Mouse (Mus musculus) gastrocnemius, postnatal 25 days (tissue): Measurements from ENCODE around the gene Snx32. TPM values are rescaled to one million over a fixed set of nuclear protein-coding genes. Genes with fewer than 3 reads are reported as not detected.

Source experiments
- DNase-seq: peaks from one replicate; pipeline ENCODE4 v3.0.0; 2022
- total RNA-seq, 2 experiments: library from RNA; stranded (reverse); gene quantifications; 1 replicate in 1 of 2; 2 replicates in 1 of 2; pipeline ENCODE4 v1.2.3; 2021

Snx32 gene
- total RNA-seq, 2 experiments from 2014 or later, result 6.9 to 7.5 TPM

DNA sequence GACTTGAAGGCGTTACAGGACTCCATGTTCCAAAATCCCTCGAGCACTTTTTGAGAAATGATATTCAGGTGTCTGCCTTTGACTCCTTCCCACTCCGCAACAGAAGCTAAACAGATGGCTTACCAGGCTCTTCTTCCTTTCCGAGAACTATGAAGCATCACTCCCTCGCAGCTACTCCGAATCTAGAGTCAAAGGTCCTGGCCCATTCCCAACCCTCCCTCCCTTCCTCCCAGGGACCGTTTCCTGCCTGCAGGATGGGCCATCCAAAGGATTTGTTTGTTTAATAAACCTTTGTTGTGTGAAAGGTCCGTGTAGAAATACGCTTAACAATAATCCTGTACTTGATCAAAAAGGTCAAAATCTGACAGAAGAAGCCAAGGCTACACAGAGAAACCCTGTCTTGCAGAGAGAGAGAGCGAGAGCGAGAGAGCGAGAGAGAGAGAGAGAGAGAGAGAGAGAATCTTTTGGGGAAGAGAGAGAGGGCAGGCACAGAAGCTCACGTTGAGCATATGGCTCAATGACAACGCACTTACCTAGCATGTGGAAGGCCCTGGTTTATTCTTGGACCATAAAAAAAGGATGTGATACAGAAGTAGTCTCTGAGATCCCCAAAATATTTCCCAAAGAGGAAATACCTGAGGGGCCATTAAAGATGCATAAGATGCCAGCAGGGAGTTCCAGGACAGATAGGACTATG, 52.4 kb downstream of the Snx32 start, which contains the start of gene Ccdc85b:
TSS of gene Ccdc85b (minus strand) at position 149 of the 697 bp plus-strand sequence.
- no peak for DNase-seq

DNA sequence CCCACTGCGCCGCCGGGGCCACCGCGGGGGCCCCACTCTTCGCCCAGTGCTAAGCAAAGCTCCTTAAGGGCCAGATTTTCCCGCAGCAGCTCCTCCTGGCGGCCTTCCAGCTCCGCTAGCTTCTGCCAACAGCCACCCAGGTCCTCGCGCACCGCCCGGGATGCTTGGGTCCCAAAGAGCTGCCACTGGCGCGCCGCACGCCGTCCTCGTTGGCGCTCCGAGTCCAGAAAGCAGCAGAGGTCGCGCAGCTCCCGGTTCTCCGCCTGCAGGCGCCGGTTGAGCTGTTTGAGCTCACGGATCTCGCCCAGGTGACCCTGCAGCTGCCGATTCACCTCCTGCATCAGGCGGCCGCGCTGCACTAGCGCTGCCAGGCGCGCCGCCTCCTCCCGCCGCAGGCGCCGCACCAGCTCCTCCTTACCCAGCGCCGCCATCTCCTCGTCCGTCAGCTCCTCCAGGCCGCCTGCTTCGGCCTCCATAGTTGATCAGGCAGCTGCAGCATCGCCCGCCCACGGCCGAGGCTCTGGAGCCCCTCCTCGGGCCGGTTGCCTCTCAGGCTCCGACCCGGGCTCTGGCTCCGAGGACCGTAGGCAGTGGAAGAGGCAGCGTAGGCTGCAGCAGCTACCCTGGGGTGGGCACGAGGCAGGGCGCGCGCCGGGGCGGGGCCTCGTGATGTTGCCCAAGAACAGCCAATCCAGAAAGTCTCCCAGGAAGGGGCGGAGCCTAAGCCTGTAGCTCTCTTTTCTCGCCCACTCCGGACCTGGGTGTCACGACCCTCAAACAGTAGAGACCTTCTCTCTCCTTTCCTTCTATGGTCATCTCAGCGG, 53.2 kb downstream of the Snx32 start:
- DNase-seq, result peak; percentile 96

DNA sequence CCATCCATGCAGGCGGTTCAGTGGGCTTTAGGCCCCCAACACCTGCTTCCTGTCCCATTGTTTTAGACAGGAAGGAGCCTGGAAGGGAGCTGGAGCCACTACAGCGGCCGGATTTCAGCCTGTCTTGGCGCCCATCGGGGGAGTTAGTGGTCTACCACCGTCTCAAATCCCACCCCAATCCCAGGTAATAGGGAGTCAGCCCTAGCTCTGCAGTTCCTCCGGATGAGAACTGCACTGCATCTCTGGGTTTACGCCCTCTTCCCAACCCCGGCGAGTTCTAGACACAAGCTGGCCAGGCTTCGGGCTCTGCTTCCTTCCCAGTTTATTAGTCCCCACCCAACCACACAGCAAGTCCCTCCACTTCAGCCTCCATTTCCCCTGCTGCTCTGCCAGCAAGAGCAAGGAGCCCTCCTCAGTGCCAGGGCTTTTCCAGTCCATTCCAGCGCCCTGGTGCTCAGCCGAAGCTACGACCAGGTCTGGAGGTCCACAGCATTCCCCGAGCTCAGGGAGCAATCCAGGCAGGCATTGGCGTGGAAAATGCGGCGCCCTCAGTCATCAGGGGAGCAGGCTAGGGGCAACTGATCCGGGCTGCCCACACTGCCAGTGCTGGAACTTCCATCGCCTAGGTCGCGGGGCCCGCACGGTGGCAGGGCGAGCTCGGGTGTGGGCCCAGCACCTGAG, 54.0 kb downstream of the Snx32 start:
- DNase-seq, result no peak

DNA sequence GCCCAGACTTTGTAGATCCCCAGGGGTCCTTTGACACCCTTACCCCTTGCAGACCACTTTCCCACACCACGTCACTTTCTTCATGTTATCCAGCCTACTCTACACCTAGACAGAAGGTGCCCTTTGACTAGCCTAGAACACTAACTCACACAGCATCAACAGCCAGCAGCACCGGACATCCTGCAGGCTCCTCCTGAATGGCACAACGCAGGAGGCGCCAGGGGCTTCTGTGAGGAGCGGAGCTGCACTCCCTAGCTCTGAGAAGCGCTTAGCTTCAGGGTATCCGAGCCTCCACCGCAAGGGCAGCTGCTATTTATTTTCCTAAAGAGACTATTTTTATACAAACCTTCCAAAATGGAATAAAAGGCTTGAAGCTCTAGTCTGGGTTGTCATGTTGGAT, 54.8 kb downstream of the Snx32 start:
- no peak for DNase-seq

DNA sequence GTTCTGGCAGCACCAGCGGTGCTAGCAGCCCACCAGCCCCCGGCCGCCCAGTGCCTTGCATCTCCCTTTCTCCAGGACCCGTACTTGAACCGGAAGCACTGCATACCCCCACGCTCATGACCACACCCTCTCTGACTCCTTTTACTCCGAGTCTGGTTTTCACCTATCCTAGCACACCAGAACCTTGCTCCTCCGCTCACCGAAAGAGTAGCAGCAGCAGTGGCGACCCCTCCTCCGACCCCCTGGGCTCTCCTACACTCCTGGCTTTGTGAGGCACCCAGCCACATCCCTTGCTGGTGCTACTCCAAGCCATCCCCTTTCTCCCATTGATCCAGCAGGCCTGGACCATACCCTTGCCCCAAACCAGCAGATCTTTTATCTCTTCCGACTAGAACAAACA, 55.3 kb downstream of the Snx32 start:
- DNase-seq, result no peak

DNA sequence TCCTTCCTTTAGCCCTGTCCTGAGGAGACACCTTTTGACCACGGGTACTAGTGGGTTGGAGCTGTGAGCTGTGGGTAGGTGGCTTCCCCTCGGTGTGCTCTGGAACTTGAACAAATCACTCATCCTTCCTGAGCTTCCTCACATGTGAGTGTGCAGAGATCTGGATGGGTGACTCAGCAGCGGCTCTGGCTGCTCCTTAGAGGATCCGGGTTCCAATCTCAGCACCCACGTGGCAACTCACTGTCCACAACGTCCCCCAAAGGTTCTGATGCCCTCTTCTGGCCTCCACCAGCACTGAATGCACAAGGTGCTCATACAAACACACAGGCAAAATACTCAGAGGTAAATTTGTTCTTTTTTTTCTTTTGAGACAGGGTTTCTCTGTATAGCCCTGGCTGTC, 58.6 kb downstream of the Snx32 start:
- DNase-seq, result no peak

DNA sequence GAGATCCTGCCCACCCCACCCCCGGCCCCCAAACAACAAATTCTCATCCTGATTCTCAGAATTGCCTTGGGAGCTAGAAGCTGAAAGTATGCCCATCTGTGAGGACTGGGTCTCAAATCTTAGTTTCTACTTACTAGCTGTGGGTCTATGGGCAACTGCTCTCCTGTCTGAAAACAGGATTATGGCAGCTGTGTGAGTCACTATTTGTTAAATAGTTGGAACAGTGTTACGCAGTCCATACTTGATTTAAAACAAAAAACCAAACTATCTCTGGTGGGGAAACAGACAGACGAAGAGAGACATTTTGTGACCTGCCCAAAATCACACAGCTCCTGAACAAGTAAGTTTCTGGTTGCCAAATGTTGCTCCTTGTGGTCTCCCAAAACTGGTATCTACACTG, 60.7 kb downstream of the Snx32 start:
- no peak for DNase-seq

DNA sequence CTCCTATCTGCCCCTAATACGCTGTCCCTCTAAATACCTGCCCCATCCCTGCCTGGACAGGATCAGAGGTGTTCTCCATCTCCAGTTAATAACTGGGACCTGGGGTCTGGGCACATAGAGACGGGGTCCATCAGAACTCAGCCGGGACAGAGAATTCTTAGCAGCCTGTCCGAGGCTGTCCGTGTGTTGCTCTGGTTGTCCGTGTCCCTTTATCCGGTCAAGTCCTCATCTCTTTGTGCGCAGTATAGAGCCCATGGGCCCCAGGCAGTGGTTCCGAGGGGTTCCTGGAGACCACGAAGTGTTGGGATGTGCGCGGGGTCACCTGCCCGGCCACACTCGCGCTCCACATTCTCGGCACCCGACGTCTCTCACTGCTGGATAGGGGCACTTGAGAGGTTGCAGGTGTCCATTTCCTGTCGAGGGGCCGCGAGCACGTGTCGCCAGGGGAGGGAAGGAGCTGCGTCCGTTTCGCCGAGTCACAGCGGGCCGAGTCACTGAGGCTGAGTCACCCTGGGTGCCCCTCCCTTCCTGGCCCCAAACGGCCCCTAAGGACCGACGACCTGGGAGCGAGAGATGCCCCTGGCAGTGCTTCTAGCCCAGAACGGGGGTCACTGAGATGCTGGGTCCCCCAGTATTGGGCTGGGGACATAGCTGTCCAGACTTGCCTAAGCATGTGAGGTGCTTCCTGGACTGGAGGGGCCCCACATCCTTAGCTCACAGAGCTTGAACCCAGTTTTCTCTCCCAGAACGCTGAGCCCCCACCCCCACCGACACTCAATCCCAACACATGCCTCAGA, 61.8 kb downstream of the Snx32 start:
- no peak for DNase-seq

DNA sequence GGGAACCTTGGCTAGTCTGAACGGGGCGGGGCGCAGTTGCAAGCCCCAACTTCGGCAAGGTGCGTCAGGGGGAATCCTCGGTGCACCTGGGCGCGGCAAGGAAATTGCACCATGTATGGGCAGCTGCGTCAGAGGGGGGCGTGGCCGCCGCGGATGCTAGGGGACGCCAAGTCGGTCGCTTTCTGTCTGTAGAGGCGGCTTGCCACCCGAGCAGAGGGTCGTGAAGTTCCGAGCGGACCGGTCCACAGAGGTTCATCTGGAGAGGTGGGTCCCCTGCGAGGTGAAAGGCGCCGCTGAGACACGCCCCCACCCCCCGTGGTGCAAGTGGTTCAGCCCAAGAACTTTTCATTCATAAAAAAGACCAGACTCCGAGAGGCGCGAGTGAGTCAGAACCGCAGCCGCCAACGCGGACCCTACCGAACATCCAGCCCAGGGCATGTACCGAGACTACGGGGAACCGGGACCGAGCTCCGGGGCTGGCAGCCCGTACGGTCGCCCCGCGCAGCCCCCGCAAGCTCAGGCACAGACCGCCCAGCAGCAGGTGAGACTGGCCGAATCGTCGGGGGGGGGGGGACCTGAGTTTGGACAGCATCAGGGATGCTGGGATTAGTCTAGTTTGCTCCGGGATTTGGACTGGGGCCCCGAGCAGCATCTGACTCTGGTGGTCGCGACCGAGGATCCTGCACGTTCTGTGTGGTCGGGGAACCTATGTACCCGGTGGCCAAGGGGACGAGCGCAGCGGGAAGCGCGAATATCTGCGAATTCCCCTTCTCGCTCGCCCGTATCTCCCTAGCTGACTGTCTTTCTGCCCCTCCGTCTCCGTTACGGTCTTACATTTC, 62.6 kb downstream of the Snx32 start, which contains the start of gene Fosl1:
TSS of gene Fosl1 (plus strand) at position 33 of the 839 bp plus-strand sequence.
- peak; percentile 51 for DNase-seq

DNA sequence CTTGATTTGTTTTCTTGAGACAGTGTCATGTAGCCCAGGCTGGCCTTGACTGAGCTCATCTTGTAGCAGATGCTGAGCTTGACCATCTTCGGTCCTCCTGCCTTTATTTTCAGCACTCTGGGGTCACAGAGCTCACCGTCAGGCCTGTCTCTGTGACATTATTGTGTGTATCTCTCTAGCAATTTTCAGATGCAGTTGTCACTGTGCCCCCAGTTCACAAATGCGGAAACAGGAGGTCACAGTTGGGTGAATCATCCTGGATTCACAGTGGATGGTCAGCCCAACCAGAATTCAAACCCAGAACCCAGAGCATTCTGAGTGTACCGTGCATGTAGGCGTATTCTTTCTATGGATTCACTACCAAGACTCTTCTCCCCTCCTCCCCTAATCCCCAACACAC, 64.6 kb downstream of the Snx32 start:
- no peak for DNase-seq

DNA sequence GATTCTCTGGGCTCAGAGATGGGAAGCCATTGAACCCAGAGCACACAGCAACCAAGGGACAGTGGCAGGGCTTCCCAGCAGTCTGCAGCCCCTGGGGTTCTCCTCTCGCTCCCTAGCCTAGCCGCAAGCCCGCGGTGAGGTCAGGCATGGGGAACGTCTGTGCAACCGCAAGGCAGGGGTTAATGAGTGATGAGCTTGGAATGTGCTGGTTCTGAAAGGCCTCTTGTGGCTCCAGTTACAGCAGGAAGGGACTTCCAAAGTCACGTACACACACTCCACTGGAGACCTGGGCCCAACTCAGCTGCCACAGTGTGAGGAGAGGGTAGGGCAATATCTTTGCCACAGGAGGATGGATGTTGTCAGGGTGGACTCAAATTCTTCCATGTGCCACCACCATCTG, 65.4 kb downstream of the Snx32 start:
- no peak for DNase-seq

DNA sequence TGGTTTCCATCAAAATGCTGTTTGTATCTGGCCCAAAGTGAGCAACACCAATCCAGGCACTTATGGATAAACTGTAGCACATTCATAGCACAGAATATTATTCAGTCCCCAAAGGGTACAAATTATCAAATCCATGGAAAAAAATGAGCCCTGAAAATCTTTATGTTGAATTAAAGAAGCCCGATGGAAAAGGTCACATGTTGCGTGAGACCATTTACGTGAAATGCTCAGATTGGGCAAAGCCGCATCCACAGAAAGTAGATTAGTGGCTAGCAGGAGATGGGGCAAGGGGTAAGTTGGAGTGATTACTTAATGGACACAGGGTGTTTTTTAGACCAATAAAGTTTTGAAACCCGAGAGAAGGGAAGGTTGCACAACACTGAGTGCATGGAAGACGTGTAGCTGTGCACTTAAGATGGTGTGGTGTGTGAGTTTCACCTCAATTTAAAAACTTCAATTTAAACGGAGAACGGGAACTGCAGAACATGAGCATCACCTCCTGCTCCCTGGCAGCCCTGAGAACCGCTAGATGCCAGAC, 65.9 kb downstream of the Snx32 start:
- DNase-seq, result no peak

Other genes with a start within 250 kb of the Snx32 start
- 1 to 10 TPM; 5.6 to 6.5 TPM for gene Pacs1, start 237.4 kb downstream of the Snx32 start, total RNA-seq
- gene Sf3b2, start 215.1 kb downstream of the Snx32 start, total RNA-seq, result 10 to 100 TPM; 65.4 to 69.5 TPM
- gene Gal3st3, start 212.2 kb downstream of the Snx32 start, total RNA-seq, result not detected
- gene Catsper1, start 174.8 kb downstream of the Snx32 start, total RNA-seq, result not detected
- 10 to 100 TPM; 19.7 to 41.3 TPM for gene Cst6, start 161.0 kb downstream of the Snx32 start, total RNA-seq
- 10 to 100 TPM; 12.7 to 13.4 TPM for gene Eif1ad, start 143.8 kb downstream of the Snx32 start, total RNA-seq
- 100 to 1,000 TPM; 114 to 122 TPM for gene Banf1, start 143.4 kb downstream of the Snx32 start, total RNA-seq
- 10 to 100 TPM; 29.0 to 36.5 TPM for gene Sart1, start 121.8 kb downstream of the Snx32 start, total RNA-seq
- 1 to 10 TPM in 1 of 2 experiments, not detected in 1; 1.2 TPM for gene Tsga10ip, start 108.0 kb downstream of the Snx32 start, total RNA-seq
- gene Drap1, start 85.6 kb downstream of the Snx32 start, total RNA-seq, result 100 to 1,000 TPM; 473 to 502 TPM
- gene AI837181, start 85.4 kb downstream of the Snx32 start, total RNA-seq, result 10 to 100 TPM; 32.1 to 33.5 TPM
- not detected for gene Fosl1, start 63.0 kb downstream of the Snx32 start, total RNA-seq
- gene Ccdc85b, start 52.6 kb downstream of the Snx32 start, total RNA-seq, result 1 to 10 TPM; 4.5 to 6.6 TPM
- 10 to 100 TPM; 36.9 to 38.4 TPM for gene Fibp, start 49.9 kb downstream of the Snx32 start, total RNA-seq
- not detected for gene Ctsw, start 42.0 kb downstream of the Snx32 start, total RNA-seq
- gene Efemp2, start 36.6 kb downstream of the Snx32 start, total RNA-seq, result 10 to 100 TPM in 1 of 2 experiments, 1 to 10 TPM in 1; 7.8 to 12.2 TPM
- 10 to 100 TPM; 20.3 to 21.6 TPM for gene Mus81, start 22.1 kb downstream of the Snx32 start, total RNA-seq
- 100 to 1,000 TPM in 1 of 2 experiments, 10 to 100 TPM in 1; 83.6 to 106 TPM for gene Cfl1, start 20.1 kb downstream of the Snx32 start, total RNA-seq
- gene 1700020D05Rik, start 6.8 kb downstream of the Snx32 start, total RNA-seq, result under 1 TPM; 0.64 to 0.88 TPM
- gene Ovol1, start 50.1 kb upstream of the Snx32 start, total RNA-seq, result not detected
- gene Ap5b1, start 57.5 kb upstream of the Snx32 start, total RNA-seq, result 1 to 10 TPM; 1.4 to 1.5 TPM
- 10 to 100 TPM; 45.2 to 47.1 TPM for gene Rnaseh2c, start 91.3 kb upstream of the Snx32 start, total RNA-seq
- 10 to 100 TPM; 15.6 to 15.7 TPM for gene Kat5, start 99.7 kb upstream of the Snx32 start, total RNA-seq
- gene Rela, start 126.9 kb upstream of the Snx32 start, total RNA-seq, result 10 to 100 TPM; 12.5 to 13.7 TPM
- gene Sipa1, start 153.2 kb upstream of the Snx32 start, total RNA-seq, result 10 to 100 TPM in 1 of 2 experiments, 1 to 10 TPM in 1; 10.0 to 11.5 TPM
- 10 to 100 TPM in 1 of 2 experiments, 1 to 10 TPM in 1; 8.3 to 10.9 TPM for gene Map3k11, start 178.2 kb upstream of the Snx32 start, total RNA-seq
- gene Pcnx3, start 178.4 kb upstream of the Snx32 start, total RNA-seq, result 10 to 100 TPM; 13.5 to 13.8 TPM
- not detected for gene Kcnk7, start 193.8 kb upstream of the Snx32 start, total RNA-seq
- 100 to 1,000 TPM; 241 to 266 TPM for gene Ehbp1l1, start 215.8 kb upstream of the Snx32 start, total RNA-seq
- 10 to 100 TPM; 24.7 to 24.9 TPM for gene Fam89b, start 219.1 kb upstream of the Snx32 start, total RNA-seq
- gene Ltbp3, start 230.4 kb upstream of the Snx32 start, total RNA-seq, result 10 to 100 TPM; 45.7 to 49.6 TPM